Mouse (Mus musculus) naive thymus-derived CD4-positive, alpha-beta T cell, adult 2 months (primary cell): Measurements from ENCODE around the gene Gdf1.

Experiments
- DNase-seq: peaks from one replicate; pipeline ENCODE4 v3.0.0-alpha.2; 2011; ENCODE audit warnings: low read depth

The Gdf1 gene

DNA sequence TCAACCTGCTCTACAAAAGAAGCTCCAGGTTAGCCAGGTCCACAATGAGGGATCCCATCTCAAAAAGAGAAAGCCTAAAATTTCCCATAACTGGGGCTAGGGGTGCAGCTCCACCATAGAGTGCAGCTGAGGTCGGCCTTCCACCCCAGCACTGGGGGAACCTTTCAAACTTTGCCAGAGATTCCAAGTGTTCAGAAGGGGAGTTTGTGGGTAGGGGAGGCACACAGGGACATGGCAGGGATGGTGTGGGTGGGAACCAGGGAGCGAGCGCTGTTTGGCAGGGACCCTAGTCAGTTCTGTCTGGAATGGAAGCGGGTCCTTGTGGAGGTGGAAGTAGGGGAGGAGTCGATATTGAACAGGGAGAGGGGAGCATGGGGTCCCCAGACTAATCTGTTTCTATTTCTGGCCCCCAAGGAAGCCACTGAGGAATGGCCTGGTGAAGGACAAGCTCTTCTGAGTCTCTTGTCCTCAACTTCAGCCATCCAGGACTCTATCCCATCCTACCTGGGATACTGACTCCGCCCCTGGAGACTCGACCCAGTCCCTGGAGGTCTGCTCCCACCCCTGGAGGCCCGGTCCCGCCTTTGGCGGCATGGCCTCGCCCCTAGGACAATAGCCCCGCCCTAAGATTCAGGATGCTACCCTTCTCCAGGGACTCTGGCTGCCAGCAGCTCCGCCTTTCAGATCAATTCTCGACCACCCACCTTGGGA is at the start of gene Gdf1:
Gene Gdf1 (plus strand): TSS at position 694 of the 711 bp plus-strand sequence.
- DNase-seq: no peak

GRCm38 (mm10) chr8:70281001-70281400 is 48.6 kb upstream of the Gdf1 start:
- DNase-seq: no peak

GRCm38 (mm10) chr8:70282603-70283135 is 46.9 kb upstream of the Gdf1 start, which contains the start of gene Homer3:
Homer3 (plus strand) TSS chr8:70282827.
- DNase-seq: peak; percentile 89

DNA sequence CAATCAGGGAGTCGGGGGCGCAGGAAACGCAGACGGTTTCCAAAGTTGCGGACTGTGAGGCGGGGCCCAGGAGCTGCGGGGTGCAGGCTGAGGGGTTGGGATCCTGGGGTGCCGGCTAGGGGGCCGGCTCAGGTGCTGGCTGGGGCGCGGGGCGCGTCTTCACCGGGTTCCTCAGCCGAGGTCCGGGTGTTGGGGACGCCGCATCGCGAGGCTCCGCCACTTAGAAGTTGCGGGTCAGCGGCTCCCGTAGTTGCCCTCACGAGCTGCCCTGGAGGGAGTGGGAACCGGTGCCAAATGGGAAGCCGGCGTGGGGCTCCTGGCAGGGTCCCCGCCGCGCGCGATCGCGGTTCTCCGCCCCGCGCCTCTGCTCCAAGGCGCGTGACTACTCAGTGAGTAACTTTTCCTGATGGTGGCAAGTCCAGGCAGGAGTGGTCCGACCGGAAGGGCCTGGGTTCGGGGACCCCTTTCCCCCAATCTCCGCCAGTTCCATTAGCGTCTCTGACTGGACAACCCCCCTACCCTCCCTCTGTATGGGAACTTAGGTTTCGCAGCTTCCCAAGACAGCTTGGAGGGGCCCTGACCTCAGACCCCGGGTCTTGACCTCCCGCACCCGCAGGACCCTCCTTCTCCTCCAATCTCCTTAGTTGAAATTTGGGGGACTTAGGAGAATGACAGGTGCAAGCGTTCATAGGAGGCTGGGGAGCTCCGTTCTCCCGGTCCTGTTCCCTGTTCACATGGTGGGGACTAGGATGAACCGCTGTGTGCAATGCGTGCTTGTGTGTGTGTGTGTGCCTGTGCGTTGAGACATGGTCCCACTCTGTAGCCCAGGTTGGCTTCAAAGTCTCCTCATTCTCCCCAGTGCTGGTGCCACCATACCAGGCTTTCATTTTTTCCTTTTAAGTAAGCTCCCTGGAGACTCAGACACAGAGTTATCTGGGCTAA is 46.2 kb upstream of the Gdf1 start:
- DNase-seq: peak; percentile 30

- DNase-seq: no peak
Measured at GRCm38 (mm10) chr8:70284421-70284820, 45.2 kb upstream of the Gdf1 start.

DNA sequence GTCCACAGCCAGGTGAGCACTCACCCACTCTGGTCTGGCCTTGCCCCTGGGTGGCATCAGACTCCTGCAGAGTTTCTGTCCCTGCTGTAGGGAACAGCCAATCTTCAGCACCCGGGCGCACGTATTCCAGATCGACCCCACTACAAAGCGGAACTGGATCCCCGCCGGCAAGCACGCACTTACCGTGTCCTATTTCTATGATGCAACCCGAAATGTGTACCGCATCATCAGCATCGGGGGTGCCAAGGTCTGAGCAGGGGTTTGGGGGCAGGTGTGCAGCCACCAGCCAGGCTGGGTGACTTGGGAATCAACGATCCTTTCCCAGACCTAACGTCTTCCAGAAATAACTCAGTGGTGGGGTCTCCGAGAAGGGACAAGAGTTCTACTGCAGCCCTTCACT is 44.3 kb upstream of the Gdf1 start:
- DNase-seq: no peak

GRCm38 (mm10) chr8:70286737-70287136 is 42.9 kb upstream of the Gdf1 start:
- DNase-seq: peak; percentile 60

DNA sequence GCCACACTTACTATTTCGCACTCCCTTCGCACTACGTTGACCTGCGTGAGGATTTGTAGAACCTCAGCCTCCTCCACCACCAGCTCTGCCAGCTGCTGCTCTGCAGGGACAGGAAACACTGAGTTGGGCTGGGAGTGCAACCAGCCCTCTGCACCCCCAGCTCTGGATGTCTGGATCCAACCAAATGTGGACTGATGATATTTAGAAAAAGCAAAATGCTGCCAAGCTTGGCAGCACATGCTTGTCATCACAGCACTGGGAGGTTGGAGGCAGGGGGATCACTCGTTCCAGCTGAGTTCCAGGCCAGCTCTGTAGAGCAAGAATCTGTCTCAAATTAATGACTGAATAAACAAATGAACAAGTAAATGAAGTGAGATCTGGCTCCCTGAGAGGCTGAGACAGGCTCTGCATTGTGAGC is 35.6 kb upstream of the Gdf1 start:
- DNase-seq: no peak

DNA sequence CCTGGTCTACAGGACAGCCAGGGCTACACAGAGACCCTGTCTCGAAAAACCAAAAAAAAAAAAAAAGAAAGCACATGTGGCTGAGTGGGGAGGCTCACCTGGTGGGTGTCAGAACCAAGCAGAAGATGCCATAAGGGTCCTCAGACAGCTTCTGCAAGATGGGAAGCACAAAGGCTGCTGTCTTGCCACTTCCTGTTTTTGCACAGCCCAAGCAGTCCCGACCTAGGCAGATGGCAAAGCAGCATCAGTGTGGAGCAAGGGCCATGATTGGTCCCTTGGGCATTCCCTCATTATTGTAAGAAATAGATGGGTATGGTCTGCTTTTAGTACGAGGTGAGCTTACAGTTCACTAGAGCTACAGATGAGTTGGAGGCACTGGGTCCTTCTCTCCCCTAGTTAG is 28.7 kb upstream of the Gdf1 start:
- no peak for DNase-seq

GRCm38 (mm10) chr8:70302358-70302890 is 27.2 kb upstream of the Gdf1 start, which contains the start of the genes Ddx49 and Cope:
Ddx49 (minus strand) TSS chr8:70302489.
Cope (plus strand) TSS chr8:70302518.
- peak; percentile 93 for DNase-seq

GRCm38 (mm10) chr8:70302901-70303300 is 26.7 kb upstream of the Gdf1 start:
- DNase-seq: no peak

DNA sequence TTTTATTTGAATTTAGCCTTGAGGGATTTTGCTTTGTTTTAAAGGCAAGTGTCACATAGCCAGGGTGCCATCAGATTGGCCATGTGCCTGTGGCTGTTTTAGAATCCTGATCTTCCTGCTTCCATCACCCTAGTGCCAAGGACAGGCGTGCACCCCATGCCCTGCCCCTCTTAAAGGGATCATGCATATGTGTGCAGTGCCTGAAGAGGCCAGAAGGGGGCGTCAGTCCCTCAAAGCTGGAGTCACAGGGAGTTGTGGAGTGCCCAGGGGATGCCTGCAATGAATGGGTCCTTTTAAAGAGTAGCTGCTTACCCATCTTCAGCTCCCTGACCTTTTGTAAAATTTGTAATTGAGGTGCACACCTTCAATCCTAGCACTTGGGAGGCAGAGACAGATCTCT is 20.3 kb upstream of the Gdf1 start:
- peak; percentile 54 for DNase-seq

DNA sequence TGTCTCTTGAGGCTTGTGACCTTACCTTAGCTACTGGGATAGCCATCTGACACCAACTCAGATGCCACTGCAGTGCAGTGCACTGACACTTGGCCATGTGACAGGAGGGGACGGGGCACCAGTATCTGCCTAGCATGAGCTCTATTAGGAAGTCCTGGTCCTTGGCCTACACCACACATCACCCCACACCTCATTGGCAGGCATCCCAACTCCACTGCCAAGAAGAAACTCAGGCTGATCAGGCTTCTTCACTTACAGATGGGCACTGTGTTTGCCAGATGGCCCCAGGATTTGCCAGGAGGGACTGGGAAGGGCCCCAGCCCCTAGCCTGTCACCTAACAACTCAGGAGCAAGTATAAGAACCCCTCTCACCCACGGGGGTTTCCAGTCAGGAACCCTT is 16.2 kb upstream of the Gdf1 start:
- no peak for DNase-seq

GRCm38 (mm10) chr8:70315624-70316510 is 13.8 kb upstream of the Gdf1 start, which contains the start of gene Cers1:
Cers1 (plus strand) TSS chr8:70315775.
- DNase-seq: no peak

DNA sequence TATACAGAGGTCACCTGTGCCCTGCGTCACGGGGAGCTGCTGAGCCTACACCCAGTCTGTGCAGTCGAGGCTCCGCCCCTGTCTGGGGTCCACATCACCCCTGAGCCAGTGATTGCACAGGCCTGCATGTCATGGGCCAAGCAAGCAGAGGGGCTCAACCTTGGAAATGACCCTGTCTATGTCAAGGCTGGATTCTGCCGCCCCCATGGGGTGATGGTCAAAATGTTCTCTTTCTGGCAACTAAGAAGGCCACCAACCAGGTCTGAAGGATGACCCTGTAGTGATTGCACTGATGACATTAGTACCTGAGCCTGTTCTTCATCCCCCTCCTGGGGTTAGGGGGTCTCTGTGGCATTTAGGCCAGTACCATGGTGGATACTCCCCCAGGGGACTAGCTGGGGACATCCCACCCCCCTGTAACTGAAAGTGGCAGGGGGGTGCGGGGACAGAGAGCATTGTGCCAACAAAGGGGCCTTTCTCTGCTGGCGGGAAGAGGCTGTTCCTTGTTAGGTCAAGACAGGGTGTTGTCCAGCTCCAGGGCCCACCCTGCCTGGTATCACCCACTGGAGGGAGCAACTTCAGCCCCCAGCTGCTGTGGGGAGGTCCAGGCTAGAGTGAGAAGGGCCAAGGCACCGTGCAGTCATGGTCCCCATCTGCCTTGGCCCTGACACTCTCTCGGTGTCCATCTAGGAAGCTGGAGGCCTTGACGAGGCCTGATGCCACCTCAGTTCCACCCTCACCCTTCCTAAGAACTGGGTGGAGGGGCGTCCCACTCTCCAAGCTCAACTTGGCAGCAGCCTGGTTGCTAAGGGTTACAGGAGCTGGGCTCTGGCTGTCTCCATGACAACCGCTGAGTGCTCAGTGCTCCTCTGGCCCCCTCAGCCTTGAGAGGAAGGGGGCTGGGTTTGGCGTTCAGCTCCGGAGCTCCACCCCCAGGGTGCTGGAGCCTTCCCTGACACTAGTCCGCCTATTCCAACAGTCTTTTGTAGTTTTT is 12.8 kb upstream of the Gdf1 start:
- DNase-seq: no peak

DNA sequence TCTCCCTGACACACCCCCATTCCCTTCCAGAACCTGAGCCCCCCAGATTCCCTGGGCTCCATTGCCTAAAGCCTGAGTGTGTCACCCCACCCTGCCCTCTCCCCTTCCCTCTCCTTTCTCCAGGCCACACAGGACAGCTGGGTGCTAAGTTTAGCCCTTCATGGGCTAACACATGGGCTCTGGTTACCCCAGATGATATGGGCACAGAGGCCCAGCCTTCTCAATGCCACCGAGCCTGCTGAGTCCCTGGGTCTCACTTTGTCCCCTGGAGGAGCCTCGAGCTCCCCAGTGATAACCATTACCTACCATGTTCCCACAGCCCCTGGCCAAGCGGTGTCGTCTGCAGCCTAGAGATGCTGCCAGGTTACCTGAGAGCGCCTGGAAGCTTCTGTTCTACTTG is 11.7 kb upstream of the Gdf1 start:
- DNase-seq: no peak

- no peak for DNase-seq
Measured at GRCm38 (mm10) chr8:70323716-70324115, 5.9 kb upstream of the Gdf1 start.

DNA sequence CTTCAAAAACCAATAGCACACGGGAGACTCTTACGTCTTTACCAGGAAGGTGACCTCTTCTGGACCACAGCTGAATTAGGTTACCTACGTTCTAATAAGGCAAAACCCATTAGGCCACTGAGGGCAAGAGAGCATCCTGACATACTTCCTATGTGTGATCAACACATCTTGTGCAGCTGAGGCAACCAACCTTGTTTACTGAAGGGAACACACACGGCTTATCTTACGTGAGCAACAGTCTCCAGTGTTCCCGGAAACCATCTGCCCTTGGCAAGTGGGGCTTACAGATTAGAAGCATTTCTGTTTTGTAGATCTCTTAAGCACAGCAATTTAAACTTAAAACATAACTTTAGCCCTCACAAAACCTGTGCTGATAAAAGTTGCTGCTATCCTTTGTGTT is 2.1 kb upstream of the Gdf1 start:
- no peak for DNase-seq

GRCm38 (mm10) chr8:70329835-70330740 is 471 bp downstream of the Gdf1 start:
- no peak for DNase-seq
